ENCODE assay signal across 24 mouse cellular contexts in the genomic region with DNA sequence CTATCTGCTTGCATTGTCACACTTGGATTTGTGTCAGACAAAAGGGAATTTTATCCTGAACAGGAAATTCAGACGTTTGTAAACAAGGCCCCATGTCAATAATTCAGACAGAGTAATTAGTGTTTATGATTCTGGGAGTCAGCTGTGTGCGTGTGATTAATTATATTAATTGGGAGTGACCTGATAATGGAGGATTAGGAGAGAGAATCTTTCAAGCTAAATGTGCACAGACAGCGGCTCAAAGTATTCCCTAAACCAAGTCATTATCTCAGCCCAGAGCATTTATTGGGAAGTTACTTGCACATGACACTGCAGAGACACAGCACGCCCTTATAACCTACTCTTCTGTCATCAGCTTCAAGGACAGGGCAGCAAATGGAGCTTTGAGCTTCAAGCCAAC.
DNase-seq lines count a peak whose midpoint lies in the region; ATAC-seq and TF ChIP-seq lines count a peak whose summit lies in the region.
"Had no signal": no experiment of that assay in that cellular context is flagged by ENCODE, and none has a peak within 500 bp of the region (broad histone marks: within the 10 kb centered on the region; RNA-seq: fewer than 3 reads in every experiment).

No protein-coding gene starts in this region.

- H3K9me3 ChIP-seq in forebrain, embryonic 14.5 days (replicated peaks; ENCODE audit: control insufficient read depth, low read length) = no peaks in the 10 kb centered on the region
- H3K9me3 ChIP-seq in forebrain, embryonic 13.5 days (replicated peaks) = no peaks in the 10 kb centered on the region
- H3K9me3 ChIP-seq in heart, embryonic 12.5 days (replicated peaks) = no peaks in the 10 kb centered on the region
- H3K9me3 ChIP-seq: embryonic facial prominence, embryonic 10.5 days; embryonic facial prominence, embryonic 12.5 days; forebrain, embryonic 15.5 days had no signal

- no peak for TF ChIP-seq POLR2A in kidney, adult 2 months (IDR thresholded peaks at IDR 0.05; ENCODE audit: low read depth, low read length)

- H3K27me3 ChIP-seq in forebrain, embryonic 14.5 days (replicated peaks; ENCODE audit: control insufficient read depth, insufficient read depth, low read length) = no peaks in the 10 kb centered on the region
- no peaks in the 10 kb centered on the region for H3K27me3 ChIP-seq in forebrain, embryonic 13.5 days
- no peaks in the 10 kb centered on the region for H3K27me3 ChIP-seq in kidney, adult 2 months (replicated peaks; ENCODE audit: control insufficient read depth, insufficient read depth, low read length)
- no peaks in the 10 kb centered on the region for H3K27me3 ChIP-seq in heart, embryonic 12.5 days (replicated peaks)
- H3K27me3 ChIP-seq: CH12.LX; embryonic facial prominence, embryonic 12.5 days; forebrain, embryonic 15.5 days had no signal

- H3K27ac ChIP-seq in forebrain, embryonic 14.5 days (ENCODE audit: low read depth, low read length) = no peak overlapping the region
- no peak overlapping the region for H3K27ac ChIP-seq in forebrain, embryonic 13.5 days
- no peak overlapping the region for H3K27ac ChIP-seq in kidney, adult 2 months (ENCODE audit: insufficient read depth, low read depth, low read length)
- no peak overlapping the region for H3K27ac ChIP-seq in heart, embryonic 12.5 days (ENCODE audit: poor library complexity, severe bottlenecking)
- H3K27ac ChIP-seq: embryonic facial prominence, embryonic 10.5 days; embryonic facial prominence, embryonic 12.5 days; forebrain, embryonic 15.5 days had no signal

- no peak for TF ChIP-seq CTCF in kidney, adult 2 months (conservative IDR thresholded peaks at IDR 0.05; ENCODE audit: insufficient read depth, insufficient read length, low read depth, low read length)

- H3K36me3 ChIP-seq in forebrain, embryonic 14.5 days (ENCODE audit: control insufficient read depth, insufficient read depth, low read length) = no peaks in the 10 kb centered on the region
- no peaks in the 10 kb centered on the region for H3K36me3 ChIP-seq in forebrain, embryonic 13.5 days (ENCODE audit: poor library complexity, severe bottlenecking)
- H3K36me3 ChIP-seq in kidney, adult 2 months (ENCODE audit: control insufficient read depth, insufficient read depth, low read length) = no peaks in the 10 kb centered on the region
- no peaks in the 10 kb centered on the region for H3K36me3 ChIP-seq in heart, embryonic 12.5 days
- H3K36me3 ChIP-seq: embryonic facial prominence, embryonic 10.5 days; embryonic facial prominence, embryonic 12.5 days; forebrain, embryonic 15.5 days; G1E had no signal

- no peak overlapping the region for H3K9ac ChIP-seq in forebrain, embryonic 14.5 days (ENCODE audit: low read length)
- no peak overlapping the region for H3K9ac ChIP-seq in forebrain, embryonic 13.5 days
- H3K9ac ChIP-seq in heart, embryonic 12.5 days = no peak overlapping the region
- H3K9ac ChIP-seq: embryonic facial prominence, embryonic 12.5 days; forebrain, embryonic 15.5 days; forebrain, postnatal 0 days had no signal

- no peak for ATAC-seq in forebrain, embryonic 14.5 days
- ATAC-seq in forebrain, embryonic 13.5 days = no peak
- ATAC-seq in heart, embryonic 12.5 days (ENCODE audit: insufficient number of reproducible peaks, low FRiP score) = no peak
- no peak for ATAC-seq in granulocyte monocyte progenitor cell, adult 5-6 weeks (replicated peaks; ENCODE audit: poor library complexity, severe bottlenecking)
- ATAC-seq: CD4-positive, CD25-positive, alpha-beta regulatory T cell, adult 4 months; forebrain, embryonic 15.5 days; forebrain, postnatal 0 days had no signal

- H3K4me3 ChIP-seq in forebrain, embryonic 14.5 days (ENCODE audit: low read depth, low read length) = no peak overlapping the region
- H3K4me3 ChIP-seq in forebrain, embryonic 13.5 days = no peak overlapping the region
- H3K4me3 ChIP-seq in kidney, adult 2 months (ENCODE audit: insufficient read depth, low read depth, low read length) = no peak overlapping the region
- no peak overlapping the region for H3K4me3 ChIP-seq in heart, embryonic 12.5 days
- H3K4me3 ChIP-seq: embryonic facial prominence, embryonic 10.5 days; embryonic facial prominence, embryonic 12.5 days; forebrain, embryonic 15.5 days had no signal

- H3K4me2 ChIP-seq in forebrain, embryonic 14.5 days (ENCODE audit: low read length) = no peak overlapping the region
- no peak overlapping the region for H3K4me2 ChIP-seq in forebrain, embryonic 13.5 days
- H3K4me2 ChIP-seq in heart, embryonic 12.5 days = no peak overlapping the region
- H3K4me2 ChIP-seq: embryonic facial prominence, embryonic 12.5 days; forebrain, embryonic 15.5 days had no signal

- peak; percentile 2 for DNase-seq in forebrain, embryonic 14.5 days (ENCODE audit: low spot score)
- DNase-seq in kidney, postnatal 14 days = peak; percentile 6
- DNase-seq in kidney, adult 2 months = no peak
- DNase-seq in Muller cell, postnatal 12 days (ENCODE audit: inconsistent ontology term) = peak; percentile 43
- DNase-seq in retina, embryonic 14.5 days (ENCODE audit: low spot score) = peak; percentile 63
- DNase-seq: adrenal gland, adult 2 months; adrenal gland, postnatal 10 days; adrenal gland, postnatal 25 days; B cell, adult 2 months; cerebellum, adult 11-12 months; cerebellum, adult 2 months; cerebellum, adult 9-10 months; cerebellum, postnatal 10 days; cerebellum, postnatal 25 days; forebrain, postnatal 0 days had no signal

- 45% methylated on average over 4 of the region's 4 CpGs for WGBS in forebrain, embryonic 14.5 days
- 47% methylated on average over 4 of the region's 4 CpGs for WGBS in forebrain, embryonic 13.5 days
- WGBS in kidney, adult 2 months = 61% methylated on average over 4 of the region's 4 CpGs
- WGBS in heart, embryonic 12.5 days = 63% methylated on average over 4 of the region's 4 CpGs

- H3K4me1 ChIP-seq in forebrain, embryonic 14.5 days (ENCODE audit: control insufficient read depth, insufficient read depth, low read length) = no peaks in the 10 kb centered on the region
- H3K4me1 ChIP-seq in forebrain, embryonic 13.5 days = no peaks in the 10 kb centered on the region
- no peaks in the 10 kb centered on the region for H3K4me1 ChIP-seq in kidney, adult 2 months (ENCODE audit: control insufficient read depth, insufficient read depth, low read length)
- no peaks in the 10 kb centered on the region for H3K4me1 ChIP-seq in heart, embryonic 12.5 days (replicated peaks)
- H3K4me1 ChIP-seq: embryonic facial prominence, embryonic 10.5 days; embryonic facial prominence, embryonic 12.5 days; forebrain, embryonic 15.5 days had no signal
